Mouse (Mus musculus) CD4-positive, CD25-positive, alpha-beta regulatory T cell, adult 4 months (primary cell): ENCODE measurements at regions not wholly inside any gene's neighbourhood (a gene's known extent, or its start where the extent isn't known, plus 50 kb on each side); places are given as distances from the start of the nearest gene placed in this dataset.

ENCODE experiments used
- ATAC-seq: one replicate; pipeline ENCODE4 v1.8.0; 2017

- ATAC-seq = no peak
Observed at GRCm38 (mm10) chr12:77991627-77992026, 202.4 kb upstream of the Gm6657 start.

- no peak for ATAC-seq
Observed at GRCm38 (mm10) chr12:77994176-77994575, 199.9 kb upstream of the Gm6657 start.

DNA sequence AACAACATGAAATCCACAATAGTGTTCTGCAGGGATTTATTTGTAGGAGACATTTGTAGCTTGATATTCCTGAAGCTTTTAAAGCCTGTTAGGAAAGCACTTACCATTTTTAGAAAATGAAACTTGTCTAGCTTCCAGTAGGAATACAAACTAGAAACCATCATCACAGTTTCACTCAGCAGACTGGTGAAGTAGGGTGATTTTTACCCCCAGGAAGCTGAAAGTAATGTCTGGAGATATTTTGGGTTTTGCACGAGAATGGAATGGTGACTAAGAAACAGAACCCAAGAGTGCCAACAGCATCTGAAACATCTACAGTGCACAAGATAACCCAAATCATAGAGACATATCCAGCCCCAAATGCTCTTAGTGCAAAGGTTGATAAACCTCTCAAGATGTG is 196.1 kb upstream of the Gm6657 start:
- ATAC-seq = no peak

GRCm38 (mm10) chr12:78000401-78000800 is 193.6 kb upstream of the Gm6657 start:
- no peak for ATAC-seq

- ATAC-seq = no peak
Observed at GRCm38 (mm10) chr12:78001846-78002245, 192.2 kb upstream of the Gm6657 start.

DNA sequence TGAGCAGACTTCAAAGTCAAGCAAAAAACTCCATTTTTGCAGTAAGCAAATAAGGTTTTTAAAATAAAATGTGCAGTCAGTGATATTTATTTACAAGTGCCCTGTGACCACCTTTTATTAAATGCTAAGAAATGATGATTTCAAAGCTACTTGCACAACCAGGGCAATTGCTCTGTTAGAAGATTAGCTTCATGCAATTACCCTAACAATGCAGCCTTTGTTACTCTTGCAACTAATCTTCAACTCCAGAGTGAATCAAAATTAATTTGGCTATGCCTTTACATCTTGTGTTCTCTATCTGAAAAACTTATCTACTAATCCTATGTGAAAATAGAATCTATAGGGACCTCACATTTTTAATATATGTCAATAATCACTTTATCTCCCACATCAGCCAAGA is 160.3 kb upstream of the Gm6657 start:
- ATAC-seq = no peak

DNA sequence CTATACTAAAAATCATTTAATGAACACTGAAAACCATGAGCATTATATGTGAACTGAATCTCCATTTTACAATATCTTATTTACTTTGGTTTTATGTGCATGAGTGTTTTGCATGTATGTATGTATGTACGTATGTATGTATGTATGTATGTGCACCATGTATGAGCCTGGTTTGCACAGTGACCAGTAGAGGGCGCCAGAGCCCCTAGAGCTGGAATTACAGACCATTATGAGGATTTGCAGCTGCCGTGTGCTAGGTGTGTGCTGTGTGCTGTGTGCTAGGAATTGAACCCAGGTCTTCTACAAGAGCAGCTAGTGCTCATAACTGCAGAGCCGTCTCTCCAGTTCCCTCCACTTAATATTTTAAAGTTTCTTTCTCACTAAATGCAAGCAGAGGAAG is 147.5 kb upstream of the Gm6657 start:
- ATAC-seq = no peak

DNA sequence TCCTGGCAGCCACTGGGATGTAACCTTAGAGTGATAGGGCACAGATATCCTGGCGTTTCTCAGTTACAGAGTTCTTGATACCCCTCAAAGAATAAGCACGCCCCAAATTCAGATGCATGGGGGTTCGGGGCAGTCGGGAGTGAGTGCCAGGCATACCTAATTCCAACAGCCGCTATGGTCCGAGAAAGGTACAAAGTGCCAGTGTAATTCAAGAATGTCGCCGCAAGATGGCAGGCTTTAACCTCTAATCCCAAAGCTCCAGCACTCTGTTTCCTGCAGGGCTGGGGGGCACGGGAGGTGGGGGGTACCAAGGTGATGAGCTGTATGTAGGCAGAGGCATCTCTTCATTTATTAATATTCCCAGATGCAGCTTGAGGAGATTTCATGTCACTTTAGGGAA is 138.1 kb upstream of the Gm6657 start:
- ATAC-seq = no peak

GRCm38 (mm10) chr12:78057166-78057565 is 136.9 kb upstream of the Gm6657 start:
- no peak for ATAC-seq

DNA sequence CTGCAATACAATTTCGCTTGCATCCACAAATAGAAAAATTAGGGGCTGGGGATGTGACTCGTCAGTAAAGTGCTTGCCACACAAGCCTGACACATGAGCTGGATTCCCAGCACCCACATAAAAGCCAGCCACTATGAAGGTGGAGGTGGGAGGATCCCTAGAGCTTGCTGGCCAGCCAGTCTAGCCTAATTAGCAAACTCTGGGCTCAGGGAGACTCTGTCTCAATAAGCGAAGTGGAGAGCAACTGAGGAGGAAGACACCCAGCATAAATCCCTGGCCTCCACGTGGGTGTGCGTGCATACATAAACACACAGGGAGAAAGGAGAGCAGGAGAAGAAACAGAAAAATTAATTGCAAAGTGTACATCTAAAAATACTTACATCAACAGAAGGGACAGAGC is 134.1 kb upstream of the Gm6657 start:
- no peak for ATAC-seq

GRCm38 (mm10) chr12:78066024-78066423 is 128.0 kb upstream of the Gm6657 start:
- no peak for ATAC-seq

- no peak for ATAC-seq
Observed at GRCm38 (mm10) chr12:78072935-78073334, 121.1 kb upstream of the Gm6657 start.

- ATAC-seq = no peak
Observed at GRCm38 (mm10) chr12:78074290-78074802, 119.7 kb upstream of the Gm6657 start.

DNA sequence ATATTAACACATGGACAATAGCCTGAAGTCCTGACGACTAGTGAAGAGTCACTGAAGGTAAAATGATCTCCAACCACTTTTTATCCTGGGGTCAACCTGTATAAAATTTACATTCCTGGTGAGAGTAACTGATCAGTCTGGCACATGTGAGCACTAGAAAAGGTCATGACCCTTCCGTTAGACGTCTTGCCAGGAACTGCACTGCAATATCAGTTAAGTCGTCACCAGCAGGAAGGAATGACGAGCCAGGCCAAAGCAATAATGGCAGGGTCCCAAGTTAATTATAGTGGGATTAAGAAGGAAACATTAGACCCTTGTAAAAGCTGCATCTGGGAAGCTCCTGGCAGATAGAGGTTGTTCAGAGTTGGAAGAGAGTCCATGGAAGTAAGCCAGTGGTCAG is 116.8 kb upstream of the Gm6657 start:
- ATAC-seq = no peak

- no peak for ATAC-seq
Observed at GRCm38 (mm10) chr12:78082163-78082562, 111.9 kb upstream of the Gm6657 start.

DNA sequence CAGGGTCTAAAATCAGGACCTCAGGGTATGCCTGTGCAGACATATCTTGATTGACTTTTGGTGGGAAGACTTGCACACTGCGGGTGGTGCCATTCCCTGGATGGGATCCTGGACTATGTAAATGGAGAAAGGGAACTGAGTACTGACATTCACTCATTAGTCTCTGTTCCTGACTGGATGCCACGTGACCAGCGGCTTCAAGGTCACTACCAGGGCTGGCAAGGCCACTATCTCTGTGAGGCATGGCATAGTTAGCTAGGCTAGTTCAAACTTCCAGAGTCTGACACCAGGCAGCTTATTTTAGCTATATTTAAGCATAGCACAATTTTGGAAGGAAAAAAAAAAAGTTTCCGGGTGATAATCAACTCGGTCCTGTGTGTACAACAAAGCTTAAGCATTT is 108.0 kb upstream of the Gm6657 start:
- ATAC-seq = no peak

DNA sequence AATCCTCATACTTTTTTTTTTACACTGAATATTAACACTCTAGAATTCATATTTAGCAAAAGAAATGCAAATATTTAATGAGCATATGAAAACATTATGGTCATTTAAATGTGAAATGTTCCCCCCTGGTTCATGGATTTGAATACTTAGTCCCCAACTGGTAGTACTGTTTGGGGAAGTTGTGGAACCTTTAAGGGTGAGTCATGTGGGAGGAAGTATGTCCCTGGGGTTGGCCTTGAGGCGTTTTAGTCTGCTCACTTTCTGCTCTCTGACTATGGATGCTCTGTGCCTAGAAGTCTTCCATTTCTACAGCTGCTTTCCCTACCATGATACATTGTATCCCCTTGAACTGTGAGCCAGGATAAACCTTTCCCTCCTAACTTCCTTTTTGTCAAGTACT is 106.1 kb upstream of the Gm6657 start:
- no peak for ATAC-seq

- ATAC-seq = no peak
Observed at GRCm38 (mm10) chr12:78094471-78094870, 99.6 kb upstream of the Gm6657 start.

- no peak for ATAC-seq
Observed at GRCm38 (mm10) chr12:78095352-78095751, 98.7 kb upstream of the Gm6657 start.

DNA sequence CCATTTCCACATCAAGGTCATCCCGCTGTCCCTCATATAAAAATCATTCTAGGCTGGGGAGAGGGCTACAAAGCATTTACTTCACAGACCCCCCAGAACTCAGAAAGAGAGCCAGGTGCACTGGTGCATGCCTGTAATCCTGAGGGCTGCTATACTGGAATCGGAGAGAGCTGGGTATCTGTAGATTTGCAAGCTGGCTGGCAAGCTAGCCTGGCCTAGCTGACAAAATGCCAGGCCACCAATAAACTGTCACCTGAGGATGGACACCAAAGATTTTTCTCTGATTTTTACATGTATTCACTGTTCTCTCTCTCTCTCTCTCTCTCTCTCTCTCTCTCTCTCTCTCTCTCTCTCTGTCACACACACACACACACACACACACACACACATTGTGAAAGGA is 98.1 kb upstream of the Gm6657 start:
- no peak for ATAC-seq

- ATAC-seq = no peak
Observed at GRCm38 (mm10) chr12:78097119-78097518, 96.9 kb upstream of the Gm6657 start.

- ATAC-seq = no peak
Observed at GRCm38 (mm10) chr12:78097692-78098091, 96.3 kb upstream of the Gm6657 start.

DNA sequence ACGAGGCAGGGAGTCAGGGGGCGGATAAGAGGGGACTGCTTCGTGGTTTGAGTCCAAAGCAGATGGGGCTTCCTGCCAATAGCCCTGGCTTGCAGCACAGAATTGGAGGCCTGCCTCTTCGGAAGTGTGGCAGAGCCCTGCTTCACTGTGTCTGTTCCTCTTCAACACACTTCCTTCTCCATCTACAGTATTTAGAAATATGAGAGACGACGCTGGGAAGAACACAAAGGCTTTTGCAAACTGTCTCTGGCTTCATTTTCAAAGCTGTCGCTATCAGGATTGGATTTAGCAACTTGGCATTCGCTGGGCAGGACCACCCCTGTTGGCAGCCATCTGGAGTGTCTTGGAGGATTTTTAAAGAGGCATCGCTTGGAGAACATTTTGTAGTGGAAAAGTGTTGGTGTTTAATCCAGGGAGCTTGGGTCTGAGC is 95.3 kb upstream of the Gm6657 start:
- ATAC-seq = no peak

DNA sequence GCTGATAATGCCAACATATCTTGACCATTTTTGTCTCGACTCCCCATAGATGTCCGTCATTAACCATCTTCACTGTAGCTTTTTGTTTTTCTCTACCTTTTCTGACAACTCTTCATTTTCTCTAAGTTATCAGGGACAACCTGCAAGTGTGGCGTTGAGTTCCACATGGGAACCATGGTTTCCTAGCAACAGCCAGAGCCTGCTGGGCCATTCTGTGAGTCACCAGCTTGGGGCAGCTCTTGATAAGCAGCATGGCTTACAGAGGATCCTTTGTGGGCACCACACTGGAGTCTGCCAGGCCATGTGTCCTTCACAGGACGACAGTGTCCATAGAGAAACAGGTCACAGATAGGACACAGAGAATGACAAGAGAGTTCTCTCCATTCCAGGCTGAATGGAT is 94.3 kb upstream of the Gm6657 start:
- no peak for ATAC-seq

GRCm38 (mm10) chr12:78100756-78101155 is 93.3 kb upstream of the Gm6657 start:
- no peak for ATAC-seq

DNA sequence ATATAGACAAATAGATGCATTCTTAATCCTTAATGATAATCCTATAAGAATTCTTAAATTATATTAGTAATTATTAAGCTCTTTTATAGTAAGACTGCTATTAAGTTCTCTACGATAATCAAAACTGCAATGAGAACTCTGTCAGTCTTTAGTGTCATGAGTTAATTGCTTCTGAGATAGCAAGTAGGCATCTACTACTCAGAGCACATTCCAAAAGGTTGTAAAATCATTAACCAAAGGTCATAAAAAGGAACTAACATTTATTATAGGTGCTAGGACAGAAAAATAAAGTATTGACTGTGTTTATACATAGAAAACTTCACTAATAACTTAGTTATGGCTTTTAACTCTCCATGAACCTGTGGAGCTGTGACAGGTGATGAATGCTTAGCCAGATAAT is 84.1 kb upstream of the Gm6657 start:
- no peak for ATAC-seq
